11 mouse cellular contexts compared by ENCODE assay signal in genomic region chr3:95394385-95394784, GRCm38 (mm10). TPM values are rescaled to one million over a fixed set of nuclear protein-coding genes. Genes with fewer than 3 reads are reported as not detected.
DNase-seq lines count a peak whose midpoint lies in the region; ATAC-seq and TF ChIP-seq lines count a peak whose summit lies in the region.
"Had no signal": no experiment of that assay in that cellular context is flagged by ENCODE, and none has a peak within 500 bp of the region (broad histone marks: within the 10 kb centered on the region; RNA-seq: fewer than 3 reads in every experiment).

No protein-coding gene starts in this region.

- DNase-seq in heart, postnatal 0 days (ENCODE audit: low spot score) = peak; percentile 10
- DNase-seq in CD4-positive helper T cell, adult 2 months (ENCODE audit: low read depth, low spot score) = peak; percentile 59
- peak; percentile 61 for DNase-seq in ZHBTc4 (ENCODE audit: low read depth, low spot score)
- peak; percentile 22 for DNase-seq in lung, postnatal 0 days (ENCODE audit: low spot score)
- no peak for DNase-seq in neural tube, embryonic 10.5 days (ENCODE audit: extremely low spot score, low spot score)
- DNase-seq in right cerebral cortex, postnatal 4 days = no peak
- DNase-seq in spleen, postnatal 4 days (ENCODE audit: low spot score in 2 of 2) = no peak

- 69% methylated on average over 4 of the region's 4 CpGs for WGBS in heart, postnatal 0 days
- WGBS in heart, embryonic 12.5 days = 80% methylated on average over 4 of the region's 4 CpGs
- 80% methylated on average over 4 of the region's 4 CpGs for WGBS in lung, postnatal 0 days

- H3K4me1 ChIP-seq in heart, postnatal 0 days (ENCODE audit: control insufficient read depth, insufficient read depth) = no peaks in the 10 kb centered on the region
- no peaks in the 10 kb centered on the region for H3K4me1 ChIP-seq in heart, embryonic 12.5 days (replicated peaks)
- H3K4me1 ChIP-seq in lung, postnatal 0 days (ENCODE audit: insufficient read depth, low read depth, low read length) = no peaks in the 10 kb centered on the region

- H3K9ac ChIP-seq in heart, postnatal 0 days (replicated peaks; ENCODE audit: low read depth, low read length) = no peak overlapping the region
- no peak overlapping the region for H3K9ac ChIP-seq in heart, embryonic 12.5 days
- no peak overlapping the region for H3K9ac ChIP-seq in lung, postnatal 0 days (replicated peaks; ENCODE audit: low read depth)

- H3K27ac ChIP-seq in heart, postnatal 0 days (ENCODE audit: low read depth) = no peak overlapping the region
- no peak overlapping the region for H3K27ac ChIP-seq in heart, embryonic 12.5 days (ENCODE audit: poor library complexity, severe bottlenecking)
- no peak overlapping the region for H3K27ac ChIP-seq in lung, postnatal 0 days (ENCODE audit: low read length)

- no peaks in the 10 kb centered on the region for H3K27me3 ChIP-seq in heart, postnatal 0 days (ENCODE audit: control insufficient read depth, insufficient read depth, low read length)
- no peaks in the 10 kb centered on the region for H3K27me3 ChIP-seq in heart, embryonic 12.5 days (replicated peaks)
- no peaks in the 10 kb centered on the region for H3K27me3 ChIP-seq in lung, postnatal 0 days (replicated peaks; ENCODE audit: insufficient read depth, low read length)

- H3K4me2 ChIP-seq in heart, postnatal 0 days (ENCODE audit: low read depth, low read length) = no peak overlapping the region
- no peak overlapping the region for H3K4me2 ChIP-seq in heart, embryonic 12.5 days
- no peak overlapping the region for H3K4me2 ChIP-seq in lung, postnatal 0 days (replicated peaks; ENCODE audit: low read depth, low read length)

- H3K4me3 ChIP-seq in heart, postnatal 0 days (ENCODE audit: low read depth, low read length) = no peak overlapping the region
- no peak overlapping the region for H3K4me3 ChIP-seq in heart, embryonic 12.5 days
- H3K4me3 ChIP-seq in lung, postnatal 0 days (ENCODE audit: low read depth, low read length) = no peak overlapping the region

- H3K36me3 ChIP-seq in heart, postnatal 0 days (replicated peaks; ENCODE audit: control insufficient read depth, insufficient read depth, low read length) = no peaks in the 10 kb centered on the region
- no peaks in the 10 kb centered on the region for H3K36me3 ChIP-seq in heart, embryonic 12.5 days
- H3K36me3 ChIP-seq in lung, postnatal 0 days (ENCODE audit: insufficient read depth, low read length) = no peaks in the 10 kb centered on the region

- peak; percentile 40 for TF ChIP-seq CTCF in heart, postnatal 0 days (IDR thresholded peaks at IDR 0.05; ENCODE audit: low read depth)
- peak; percentile 56 for TF ChIP-seq CTCF in lung, postnatal 0 days (IDR thresholded peaks at IDR 0.05)

- TF ChIP-seq EP300 in heart, postnatal 0 days (IDR thresholded peaks at IDR 0.05; ENCODE audit: low read depth) = no peak
- TF ChIP-seq EP300 in lung, postnatal 0 days (IDR thresholded peaks at IDR 0.05) = no peak

- H3K9me3 ChIP-seq in heart, postnatal 0 days (replicated peaks; ENCODE audit: control insufficient read depth, low read length) = peaks cover 5% of the 10 kb centered on the region; the same call in 1 of the 2 replicates
- peaks cover 5% of the 10 kb centered on the region; the same call in 1 of the 2 replicates for H3K9me3 ChIP-seq in heart, embryonic 12.5 days (replicated peaks)
- H3K9me3 ChIP-seq in lung, postnatal 0 days (ENCODE audit: low read length) = no peaks in the 10 kb centered on the region

- no peak for ATAC-seq in heart, postnatal 0 days (ENCODE audit: insufficient read depth, low read depth)
- ATAC-seq in heart, embryonic 12.5 days (ENCODE audit: insufficient number of reproducible peaks, low FRiP score) = no peak
- ATAC-seq in lung, postnatal 0 days = no peak
- ATAC-seq: inflammation-experienced regulatory T-cells, adult 6 months had no signal

RNA-seq across cellular contexts. Expression of gene 4930558C23Rik, which starts 8.3 kb away (rescaled TPM):
- total RNA-seq in heart, postnatal 0 days (2014; rRNA removed; ENCODE audit: low replicate concordance) = not detected in 2 replicates
- polyA plus RNA-seq in heart, postnatal 0 days (2015; fragmentation: Nextera tagmentation; extraction: Ambion mirVana) = not detected in 2 replicates
- not detected in 2 replicates for polyA plus RNA-seq in heart, embryonic 12.5 days (2016; fragmentation: Nextera tagmentation; extraction: Ambion mirVana)
- polyA plus RNA-seq in lung, postnatal 0 days (2015; fragmentation: Nextera tagmentation; extraction: Ambion mirVana) = 0.23 and 0.45 TPM in 2 replicates
- total RNA-seq: adrenal gland, postnatal 36 days had no signal
- polyA plus RNA-seq: forebrain, embryonic 11.5 days; inflammation-experienced regulatory T-cells, adult 6 months had no signal

RNA-seq across cellular contexts. Expression of gene Setdb1, which starts 37.4 kb away (rescaled TPM):
- total RNA-seq in heart, postnatal 0 days (2014; rRNA removed; ENCODE audit: low replicate concordance) = 9.5 and 11.3 TPM in 2 replicates
- polyA plus RNA-seq in heart, postnatal 0 days (2015; fragmentation: Nextera tagmentation; extraction: Ambion mirVana) = 7.9 and 8.0 TPM in 2 replicates
- 29.7 and 30.9 TPM in 2 replicates for polyA plus RNA-seq in heart, embryonic 12.5 days (2016; fragmentation: Nextera tagmentation; extraction: Ambion mirVana)
- 11.5 and 13.2 TPM in 2 replicates for polyA plus RNA-seq in lung, postnatal 0 days (2015; fragmentation: Nextera tagmentation; extraction: Ambion mirVana)

RNA-seq across cellular contexts. Expression of gene Arnt, which starts 39.8 kb away (rescaled TPM):
- total RNA-seq in heart, postnatal 0 days (2014; rRNA removed; ENCODE audit: low replicate concordance) = 20.6 and 22.4 TPM in 2 replicates
- 20.1 and 23.0 TPM in 2 replicates for polyA plus RNA-seq in heart, postnatal 0 days (2015; fragmentation: Nextera tagmentation; extraction: Ambion mirVana)
- polyA plus RNA-seq in heart, embryonic 12.5 days (2016; fragmentation: Nextera tagmentation; extraction: Ambion mirVana) = 35.0 and 38.0 TPM in 2 replicates
- 22.7 and 27.0 TPM in 2 replicates for polyA plus RNA-seq in lung, postnatal 0 days (2015; fragmentation: Nextera tagmentation; extraction: Ambion mirVana)

Comparison
In these comparisons a context has a peak if more than half of its experiments do, and no peak if none do; other contexts are left out.
1. DNase-seq: peak in heart, postnatal 0 days (single experiment), CD4-positive helper T cell, adult 2 months (single experiment), ZHBTc4 (single experiment) and lung, postnatal 0 days (single experiment); none in neural tube, embryonic 10.5 days (single experiment), right cerebral cortex, postnatal 4 days (single experiment) and spleen, postnatal 4 days (0 of 2).